Mouse (Mus musculus): ENCODE measurements around the gene Thsd4. TPM values are rescaled to one million over a fixed set of nuclear protein-coding genes. Genes with fewer than 3 reads are reported as not detected.
"Not testable (repeated sequence)": the region's sequence is repeated elsewhere in the genome, so short reads cannot be mapped to it uniquely, and the experiment has no call there.

Thsd4 gene
- polyA plus RNA-seq, 1 experiment from 2014 or later: 12.3 TPM

- H3K4me2 ChIP-seq (replicated peaks): no peak overlapping the region
- H3K9me3 ChIP-seq: no peaks in the 10 kb centered on the region
- H3K4me1 ChIP-seq: no peaks in the 10 kb centered on the region
- no peaks in the 10 kb centered on the region for H3K36me3 ChIP-seq
- 65% methylated on average over 2 of the region's 2 CpGs for WGBS
- H3K4me3 ChIP-seq: no peak overlapping the region
- no peak overlapping the region for H3K27ac ChIP-seq
- no peaks in the 10 kb centered on the region for H3K27me3 ChIP-seq
- no peak overlapping the region for H3K9ac ChIP-seq
- ATAC-seq (ENCODE audit: insufficient number of reproducible peaks, insufficient read depth, low FRiP score, low TSS enrichment): no peak
These were observed 540.7 kb downstream of the Thsd4 start for GRCm38 (mm10) chr9:59981116-59981515.

GRCm38 (mm10) chr9:59971263-59971662 is 550.6 kb downstream of the Thsd4 start:
- Histone ChIP-seq H3K27me3 (no peaks in the 10 kb centered on the region), H3K4me3 (no peak overlapping the region), H3K36me3 (no peaks in the 10 kb centered on the region), H3K4me2 (replicated peaks) (no peak overlapping the region), H3K27ac (no peak overlapping the region), H3K9ac (no peak overlapping the region), H3K9me3 (no peaks in the 10 kb centered on the region), H3K4me1 (peaks cover 3% of the 10 kb centered on the region; the same call in 1 of the 2 replicates)
- ATAC-seq (ENCODE audit: insufficient number of reproducible peaks, insufficient read depth, low FRiP score, low TSS enrichment): no peak
- whole genome bisulfite sequencing: 80% methylated on average over 4 of the region's 4 CpGs

- no peaks in the 10 kb centered on the region for H3K36me3 ChIP-seq
- no peak overlapping the region for H3K27ac ChIP-seq
- H3K9me3 ChIP-seq: no peaks in the 10 kb centered on the region
- peak; percentile 73; the same call in 1 of the 2 replicates for ATAC-seq (ENCODE audit: insufficient number of reproducible peaks, insufficient read depth, low FRiP score, low TSS enrichment)
- no peak overlapping the region for H3K4me3 ChIP-seq
- WGBS: 30% methylated on average over 6 of the region's 6 CpGs
- H3K4me1 ChIP-seq: peaks cover 7% of the 10 kb centered on the region
- H3K27me3 ChIP-seq: no peaks in the 10 kb centered on the region
- no peak overlapping the region for H3K4me2 ChIP-seq (replicated peaks)
- no peak overlapping the region for H3K9ac ChIP-seq
These were observed 552.5 kb downstream of the Thsd4 start for GRCm38 (mm10) chr9:59969383-59969782.

GRCm38 (mm10) chr9:59965046-59965445 is 556.8 kb downstream of the Thsd4 start:
- Histone ChIP-seq H3K4me1 (peaks cover 7% of the 10 kb centered on the region), H3K27ac (no peak overlapping the region), H3K9ac (no peak overlapping the region), H3K4me3 (no peak overlapping the region), H3K4me2 (replicated peaks) (no peak overlapping the region), H3K27me3 (no peaks in the 10 kb centered on the region), H3K9me3 (no peaks in the 10 kb centered on the region), H3K36me3 (no peaks in the 10 kb centered on the region)
- WGBS: 78% methylated on average over 10 of the region's 10 CpGs
- ATAC-seq (ENCODE audit: insufficient number of reproducible peaks, insufficient read depth, low FRiP score, low TSS enrichment): no peak

- Histone ChIP-seq H3K4me1 (peaks cover 7% of the 10 kb centered on the region), H3K4me3 (no peak overlapping the region), H3K27ac (no peak overlapping the region), H3K9me3 (no peaks in the 10 kb centered on the region), H3K27me3 (no peaks in the 10 kb centered on the region), H3K9ac (no peak overlapping the region), H3K36me3 (no peaks in the 10 kb centered on the region), H3K4me2 (replicated peaks) (no peak overlapping the region)
- WGBS: 43% methylated on average over 3 of the region's 3 CpGs
- ATAC-seq (ENCODE audit: insufficient number of reproducible peaks, insufficient read depth, low FRiP score, low TSS enrichment): no peak
These were observed 557.5 kb downstream of the Thsd4 start for GRCm38 (mm10) chr9:59964367-59964766.

GRCm38 (mm10) chr9:59961201-59961955 is 560.5 kb downstream of the Thsd4 start:
- H3K4me3 ChIP-seq: no peak overlapping the region
- no peak overlapping the region for H3K9ac ChIP-seq
- no peak for ATAC-seq (ENCODE audit: insufficient number of reproducible peaks, insufficient read depth, low FRiP score, low TSS enrichment)
- no peaks in the 10 kb centered on the region for H3K36me3 ChIP-seq
- no peaks in the 10 kb centered on the region for H3K9me3 ChIP-seq
- WGBS: 62% methylated on average over 14 of the region's 14 CpGs
- H3K4me2 ChIP-seq (replicated peaks): no peak overlapping the region
- no peaks in the 10 kb centered on the region for H3K27me3 ChIP-seq
- H3K4me1 ChIP-seq: peaks cover 7% of the 10 kb centered on the region
- H3K27ac ChIP-seq: no peak overlapping the region

GRCm38 (mm10) chr9:59960559-59960958 is 561.3 kb downstream of the Thsd4 start, which contains the start of gene Nr2e3:
TSS of gene Nr2e3 (minus strand) at chr9:59960659.
- H3K4me3 ChIP-seq: no peak within 1 kb of the TSS
- peaks cover 10% of the 10 kb centered on the region for H3K4me1 ChIP-seq
- no peak for ATAC-seq (ENCODE audit: insufficient number of reproducible peaks, insufficient read depth, low FRiP score, low TSS enrichment)
- H3K36me3 ChIP-seq: no peaks in the 10 kb centered on the region
- H3K27ac ChIP-seq: no peak within 1 kb of the TSS
- H3K9me3 ChIP-seq: no peaks in the 10 kb centered on the region
- no peak within 1 kb of the TSS for H3K9ac ChIP-seq
- WGBS: 72% methylated on average over 10 of the region's 10 CpGs
- H3K4me2 ChIP-seq (replicated peaks): no peak within 1 kb of the TSS
- H3K27me3 ChIP-seq: no peaks in the 10 kb centered on the region

GRCm38 (mm10) chr9:59959276-59959675 is 562.6 kb downstream of the Thsd4 start:
- H3K27me3 ChIP-seq: no peaks in the 10 kb centered on the region
- H3K9ac ChIP-seq: no peak overlapping the region
- ATAC-seq (ENCODE audit: insufficient number of reproducible peaks, insufficient read depth, low FRiP score, low TSS enrichment): no peak
- H3K4me2 ChIP-seq (replicated peaks): no peak overlapping the region
- peaks cover 5% of the 10 kb centered on the region for H3K4me1 ChIP-seq
- H3K36me3 ChIP-seq: no peaks in the 10 kb centered on the region
- no peak overlapping the region for H3K4me3 ChIP-seq
- no peaks in the 10 kb centered on the region for H3K9me3 ChIP-seq
- 5% methylated on average over 8 of the region's 8 CpGs for WGBS
- no peak overlapping the region for H3K27ac ChIP-seq

- H3K36me3 ChIP-seq; H3K9me3 ChIP-seq; H3K27ac ChIP-seq; H3K27me3 ChIP-seq; H3K4me2 ChIP-seq (replicated peaks); H3K9ac ChIP-seq; ATAC-seq (ENCODE audit: insufficient number of reproducible peaks, insufficient read depth, low FRiP score, low TSS enrichment); H3K4me3 ChIP-seq; H3K4me1 ChIP-seq: not testable (repeated sequence)
- WGBS: 65% methylated on average over 1 of the region's 1 CpGs
These were observed 563.7 kb downstream of the Thsd4 start for GRCm38 (mm10) chr9:59958115-59958514.

- Histone ChIP-seq H3K9ac (no peak overlapping the region), H3K4me3 (peak overlapping the region; percentile 17; the same call in 1 of the 2 replicates), H3K27ac (no peak overlapping the region), H3K27me3 (no peaks in the 10 kb centered on the region), H3K9me3 (no peaks in the 10 kb centered on the region), H3K36me3 (no peaks in the 10 kb centered on the region), H3K4me2 (replicated peaks) (peak overlapping the region; percentile 33), H3K4me1 (peaks cover 9% of the 10 kb centered on the region)
- 29% methylated on average over 6 of the region's 6 CpGs for WGBS
- no peak for ATAC-seq (ENCODE audit: insufficient number of reproducible peaks, insufficient read depth, low FRiP score, low TSS enrichment)
These were observed 565.4 kb downstream of the Thsd4 start for GRCm38 (mm10) chr9:59956496-59956895.

GRCm38 (mm10) chr9:59955692-59956091 is 566.2 kb downstream of the Thsd4 start:
- peak overlapping the region; percentile 24; the same call in 1 of the 2 replicates for H3K9ac ChIP-seq
- ATAC-seq (ENCODE audit: insufficient number of reproducible peaks, insufficient read depth, low FRiP score, low TSS enrichment): no peak
- H3K36me3 ChIP-seq: no peaks in the 10 kb centered on the region
- peaks cover 9% of the 10 kb centered on the region for H3K4me1 ChIP-seq
- no peak overlapping the region; the same call in 1 of the 2 replicates for H3K27ac ChIP-seq
- H3K27me3 ChIP-seq: no peaks in the 10 kb centered on the region
- H3K4me3 ChIP-seq: no peak overlapping the region
- no peaks in the 10 kb centered on the region for H3K9me3 ChIP-seq
- 80% methylated on average over 6 of the region's 6 CpGs for WGBS
- H3K4me2 ChIP-seq (replicated peaks): peak overlapping the region; percentile 33; the same call in 1 of the 2 replicates

- H3K4me3 ChIP-seq: no peak overlapping the region
- no peaks in the 10 kb centered on the region for H3K36me3 ChIP-seq
- no peak overlapping the region for H3K27ac ChIP-seq
- H3K9ac ChIP-seq: no peak overlapping the region
- no peaks in the 10 kb centered on the region for H3K27me3 ChIP-seq
- H3K4me2 ChIP-seq (replicated peaks): no peak overlapping the region
- WGBS: 40% methylated on average over 3 of the region's 3 CpGs
- no peak for ATAC-seq (ENCODE audit: insufficient number of reproducible peaks, insufficient read depth, low FRiP score, low TSS enrichment)
- peaks cover 9% of the 10 kb centered on the region for H3K4me1 ChIP-seq
- no peaks in the 10 kb centered on the region for H3K9me3 ChIP-seq
These were observed 566.6 kb downstream of the Thsd4 start for GRCm38 (mm10) chr9:59955199-59955598.
